Mouse (Mus musculus) hindbrain, embryonic 16.5 days (tissue): ENCODE data around the gene Phactr3. TPM values are rescaled to one million over a fixed set of nuclear protein-coding genes. Genes with fewer than 3 reads are reported as not detected.
A peak's percentile ranks its signal among the peaks of the same experiment; 100 is the strongest.

Experiments
- ATAC-seq: fragments of 200-750 bp; cut with Nextera tagmentation; 2 replicates; pipeline ENCODE4 v1.8.0; 2017; ENCODE audit warnings: moderate TSS enrichment, moderate library complexity
- H3K27ac ChIP-seq: fragments of 300-500 bp; sonication (generic); 2 replicates; pipeline ENCODE4 v1.5.1; 2014; ENCODE audit warnings: low read depth, mild to moderate bottlenecking, control low read depth, low read length, moderate library complexity
- H3K27me3 ChIP-seq: fragments of 300-500 bp; sonication (generic); replicated peaks from 2 replicates; pipeline ENCODE4 v1.6.1; 2014; ENCODE audit warnings: low read length; ENCODE audit not compliant: control insufficient read depth, insufficient read depth
- H3K36me3 ChIP-seq: fragments of 300-500 bp; sonication (generic); 2 replicates; pipeline ENCODE4 v1.6.1; 2014; ENCODE audit warnings: mild to moderate bottlenecking, low read length, moderate library complexity, mixed read lengths; ENCODE audit not compliant: control insufficient read depth, insufficient read depth
- H3K4me1 ChIP-seq: fragments of 300-500 bp; sonication (generic); 2 replicates; pipeline ENCODE4 v1.6.1; 2014; ENCODE audit warnings: low read depth, low read length; ENCODE audit not compliant: control insufficient read depth, insufficient read depth
- H3K4me2 ChIP-seq: fragments of 300-500 bp; sonication (generic); 2 replicates; pipeline ENCODE4 v1.6.1; 2014; ENCODE audit warnings: mild to moderate bottlenecking, low read length, control low read depth, moderate library complexity
- H3K4me3 ChIP-seq: fragments of 300-500 bp; sonication (generic); 2 replicates; pipeline ENCODE4 v1.5.1; 2014; ENCODE audit warnings: mild to moderate bottlenecking, low read length, control low read depth, moderate library complexity
- H3K9ac ChIP-seq: fragments of 300-500 bp; sonication (generic); 2 replicates; pipeline ENCODE4 v1.6.1; 2014; ENCODE audit warnings: low read depth, mild to moderate bottlenecking, control low read depth, low read length, moderate library complexity
- H3K9me3 ChIP-seq: fragments of 300-500 bp; sonication (generic); 2 replicates; pipeline ENCODE4 v1.6.1; 2014; ENCODE audit warnings: mild to moderate bottlenecking, low read length, moderate library complexity; ENCODE audit not compliant: control insufficient read depth
- WGBS: fragments of 180-500 bp; shearing (Covaris S2); extraction: QIAGEN DNeasy Blood & Tissue Kit; methylation state at CpG from one replicate; pipeline ENCODE4 v1.1.7; 2014; 5-methylcytosine and 5-hydroxymethylcytosine counted together
- polyA plus RNA-seq: library from polyadenylated mRNA; unstranded; fragments of >200 nt; fragmentation: Nextera tagmentation; extraction: Ambion mirVana; gene quantifications from 2 replicates; pipeline ENCODE4 v1.2.1, GENCODE M21; 2015

The Phactr3 gene
- polyA plus RNA-seq, 1 experiment from 2014 or later, result 69.1 TPM

DNA sequence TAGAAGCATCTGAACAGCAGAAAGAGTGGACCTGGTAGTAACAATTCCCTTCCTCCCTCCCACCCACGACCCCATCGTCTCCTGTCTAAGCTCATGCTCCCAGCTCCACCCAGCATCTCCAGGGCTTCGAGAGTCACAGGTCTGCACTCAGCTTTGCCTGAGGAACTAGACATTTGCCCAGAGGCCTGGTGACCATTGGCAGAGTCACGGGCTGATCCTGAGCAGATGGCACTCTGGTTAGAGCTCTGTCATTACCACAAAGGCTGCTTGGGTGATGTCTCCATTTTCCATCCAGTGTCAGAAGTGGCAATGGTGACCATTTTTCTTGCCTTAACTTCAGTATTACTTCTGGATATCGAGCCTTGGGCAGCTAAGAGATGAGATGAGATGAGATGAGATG, 127.1 kb downstream of the Phactr3 start:
- no peak overlapping the region for H3K4me3 ChIP-seq
- 80% methylated on average over 5 of the region's 5 CpGs for WGBS
- peaks cover 3% of the 10 kb centered on the region; the same call in 1 of the 2 replicates for H3K4me1 ChIP-seq
- H3K27me3 ChIP-seq, result no peaks in the 10 kb centered on the region
- ATAC-seq, result no peak
- no peak overlapping the region for H3K27ac ChIP-seq
- no peaks in the 10 kb centered on the region for H3K36me3 ChIP-seq
- H3K9ac ChIP-seq, result no peak overlapping the region
- H3K4me2 ChIP-seq, result no peak overlapping the region
- H3K9me3 ChIP-seq, result no peaks in the 10 kb centered on the region

- Histone ChIP-seq H3K27ac (no peak overlapping the region), H3K4me1 (no peaks in the 10 kb centered on the region), H3K27me3 (no peaks in the 10 kb centered on the region), H3K9ac (no peak overlapping the region), H3K4me3 (no peak overlapping the region), H3K9me3 (no peaks in the 10 kb centered on the region), H3K4me2 (no peak overlapping the region), H3K36me3 (no peaks in the 10 kb centered on the region)
- no peak for ATAC-seq
- 61% methylated on average over 4 of the region's 4 CpGs for WGBS
Observed at GRCm38 (mm10) chr2:178246767-178247166, 128.0 kb downstream of the Phactr3 start.

DNA sequence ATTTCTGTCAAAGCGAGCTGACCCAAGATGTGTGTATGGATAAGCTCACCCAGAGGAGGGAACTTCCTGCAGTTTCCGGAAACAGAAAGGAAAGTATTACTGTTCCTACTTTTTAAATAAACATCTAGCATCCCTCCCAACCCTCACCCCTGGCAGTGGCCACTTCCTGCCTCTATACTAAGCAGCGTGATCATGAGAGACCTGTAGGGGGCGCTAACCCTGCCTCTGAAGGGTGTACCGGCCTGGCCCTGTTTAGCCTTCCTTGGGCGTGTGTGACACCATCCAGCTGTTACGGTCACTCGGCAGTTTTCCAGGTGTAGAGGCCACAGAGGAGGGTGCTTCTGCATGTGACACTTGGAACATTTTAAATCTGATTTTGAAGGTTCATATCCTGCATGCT, 128.5 kb downstream of the Phactr3 start:
- Histone ChIP-seq H3K27ac (no peak overlapping the region), H3K36me3 (no peaks in the 10 kb centered on the region), H3K27me3 (no peaks in the 10 kb centered on the region), H3K9ac (no peak overlapping the region), H3K4me2 (no peak overlapping the region), H3K4me1 (no peaks in the 10 kb centered on the region), H3K9me3 (no peaks in the 10 kb centered on the region), H3K4me3 (no peak overlapping the region)
- ATAC-seq, result no peak
- WGBS, result 82% methylated on average over 8 of the region's 8 CpGs

- WGBS, result 0% methylated on average over 3 of the region's 3 CpGs
- no peaks in the 10 kb centered on the region for H3K9me3 ChIP-seq
- no peaks in the 10 kb centered on the region for H3K27me3 ChIP-seq
- peaks cover 3% of the 10 kb centered on the region; the same call in 1 of the 2 replicates for H3K4me1 ChIP-seq
- H3K4me3 ChIP-seq, result no peak overlapping the region
- no peaks in the 10 kb centered on the region for H3K36me3 ChIP-seq
- no peak overlapping the region for H3K4me2 ChIP-seq
- H3K9ac ChIP-seq, result no peak overlapping the region
- peak; percentile 56 for ATAC-seq
- H3K27ac ChIP-seq, result no peak overlapping the region
Observed at GRCm38 (mm10) chr2:178257117-178257825, 138.5 kb downstream of the Phactr3 start.

- 0% methylated on average over 1 of the region's 2 CpGs for WGBS
- Histone ChIP-seq H3K36me3 (no peaks in the 10 kb centered on the region), H3K27ac (no peak overlapping the region), H3K9ac (no peak overlapping the region), H3K9me3 (no peaks in the 10 kb centered on the region), H3K4me3 (no peak overlapping the region), H3K4me2 (no peak overlapping the region), H3K27me3 (no peaks in the 10 kb centered on the region), H3K4me1 (peaks cover 3% of the 10 kb centered on the region; the same call in 1 of the 2 replicates)
- no peak for ATAC-seq
Observed at GRCm38 (mm10) chr2:178257986-178258555, 139.3 kb downstream of the Phactr3 start.

DNA sequence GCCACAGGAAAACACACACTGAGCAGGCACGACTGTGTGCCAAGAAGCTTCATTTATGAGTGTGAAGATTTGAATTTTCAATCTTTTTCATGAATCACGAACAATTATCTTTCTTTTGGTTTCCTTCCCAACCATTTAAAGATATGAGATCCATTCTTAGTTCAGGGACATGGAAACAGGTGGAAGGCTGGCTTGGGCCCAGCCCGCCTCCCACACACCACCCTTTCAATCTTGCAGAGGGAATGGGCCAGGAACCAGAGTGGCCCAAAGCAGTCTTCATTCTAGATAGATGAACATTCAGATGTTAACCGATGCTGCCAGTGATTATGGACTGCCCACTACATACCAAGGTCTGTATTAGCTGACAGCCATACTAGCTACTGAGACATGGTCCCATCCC, 144.3 kb downstream of the Phactr3 start:
- peaks cover 5% of the 10 kb centered on the region for H3K4me1 ChIP-seq
- no peaks in the 10 kb centered on the region for H3K27me3 ChIP-seq
- H3K4me2 ChIP-seq, result no peak overlapping the region
- no peak for ATAC-seq
- WGBS, result 91% methylated on average over 4 of the region's 4 CpGs
- no peaks in the 10 kb centered on the region for H3K36me3 ChIP-seq
- H3K27ac ChIP-seq, result no peak overlapping the region
- no peak overlapping the region for H3K9ac ChIP-seq
- H3K4me3 ChIP-seq, result no peak overlapping the region
- no peaks in the 10 kb centered on the region for H3K9me3 ChIP-seq

GRCm38 (mm10) chr2:178264389-178264788, 145.6 kb downstream of the Phactr3 start:
- Histone ChIP-seq H3K9ac (no peak overlapping the region), H3K27me3 (no peaks in the 10 kb centered on the region), H3K4me2 (no peak overlapping the region), H3K36me3 (no peaks in the 10 kb centered on the region), H3K27ac (no peak overlapping the region), H3K4me1 (peaks cover 5% of the 10 kb centered on the region), H3K9me3 (no peaks in the 10 kb centered on the region), H3K4me3 (no peak overlapping the region)
- WGBS, result 9% methylated on average over 8 of the region's 8 CpGs
- ATAC-seq, result peak; percentile 82

- WGBS, result 13% methylated on average over 2 of the region's 2 CpGs
- Histone ChIP-seq H3K4me2 (no peak overlapping the region), H3K27ac (no peak overlapping the region), H3K9ac (0 out of 2 replicates have a peak overlapping the region, but pooled peaks have one; percentile 15), H3K9me3 (no peaks in the 10 kb centered on the region), H3K4me1 (peaks cover 5% of the 10 kb centered on the region), H3K36me3 (no peaks in the 10 kb centered on the region), H3K4me3 (no peak overlapping the region), H3K27me3 (no peaks in the 10 kb centered on the region)
- ATAC-seq, result peak; percentile 41; the same call in 1 of the 2 replicates
Observed at GRCm38 (mm10) chr2:178265454-178265853, 146.7 kb downstream of the Phactr3 start.

DNA sequence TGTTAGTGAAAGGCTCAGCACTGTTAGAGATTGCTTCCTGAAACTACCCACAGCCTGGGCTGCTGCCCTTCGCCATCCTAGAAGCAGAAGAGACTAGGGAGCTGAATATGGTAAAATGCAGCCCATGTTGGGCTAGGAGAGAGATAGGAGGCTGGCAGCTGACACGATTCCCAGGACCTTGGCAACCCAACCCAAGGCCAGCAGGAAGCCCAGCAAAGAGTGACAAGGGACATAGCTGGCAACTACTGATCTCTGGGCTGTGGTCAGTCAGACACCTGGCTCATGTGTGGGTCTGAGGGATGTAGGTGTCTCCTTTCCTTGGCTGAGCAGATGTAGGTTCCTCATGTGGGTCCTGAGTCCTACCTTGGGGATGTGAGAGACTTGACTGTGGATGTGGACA, 152.0 kb downstream of the Phactr3 start:
- no peaks in the 10 kb centered on the region for H3K9me3 ChIP-seq
- H3K9ac ChIP-seq, result no peak overlapping the region
- ATAC-seq, result no peak
- 83% methylated on average over 2 of the region's 2 CpGs for WGBS
- H3K4me1 ChIP-seq, result peaks cover under 1% of the 10 kb centered on the region; the same call in 1 of the 2 replicates
- H3K36me3 ChIP-seq, result no peaks in the 10 kb centered on the region
- H3K27me3 ChIP-seq, result no peaks in the 10 kb centered on the region
- H3K4me2 ChIP-seq, result no peak overlapping the region
- no peak overlapping the region for H3K4me3 ChIP-seq
- no peak overlapping the region for H3K27ac ChIP-seq
